Mouse (Mus musculus) liver, embryonic 13.5 days (tissue): Measurements from ENCODE around the gene Lamtor3. TPM values are rescaled to one million over a fixed set of nuclear protein-coding genes. Genes with fewer than 3 reads are reported as not detected.

Experiments
- ATAC-seq: fragments of 200-750 bp; cut with Nextera tagmentation; 2 replicates; pipeline ENCODE4 v1.8.0; 2017; ENCODE audit warnings: low read depth, mild to moderate bottlenecking, moderate number of reproducible peaks, moderate library complexity
- DNase-seq: peaks from one replicate; pipeline ENCODE4 v3.0.0; 2022
- H3K27ac ChIP-seq: fragments of 300-500 bp; sonication (generic); 2 replicates; pipeline ENCODE4 v1.5.1; 2015; ENCODE audit warnings: moderate library complexity, mild to moderate bottlenecking, inconsistent platforms
- H3K27me3 ChIP-seq: fragments of 300-500 bp; sonication (generic); 2 replicates; pipeline ENCODE4 v1.6.1; 2015; ENCODE audit warnings: mild to moderate bottlenecking, inconsistent platforms
- H3K36me3 ChIP-seq: fragments of 300-500 bp; sonication (generic); 2 replicates; pipeline ENCODE4 v1.6.1; 2015; ENCODE audit warnings: mild to moderate bottlenecking, inconsistent platforms
- H3K4me1 ChIP-seq: fragments of 300-500 bp; sonication (generic); replicated peaks from 2 replicates; pipeline ENCODE4 v1.6.1; 2015; ENCODE audit warnings: inconsistent platforms
- H3K4me2 ChIP-seq: fragments of 300-500 bp; sonication (generic); 2 replicates; pipeline ENCODE4 v1.6.1; 2015; ENCODE audit warnings: inconsistent platforms, mild to moderate bottlenecking, moderate library complexity
- H3K4me3 ChIP-seq: fragments of 300-500 bp; sonication (generic); replicated peaks from 2 replicates; pipeline ENCODE4 v1.5.1; 2015; ENCODE audit warnings: mild to moderate bottlenecking, inconsistent platforms
- H3K9ac ChIP-seq: fragments of 300-500 bp; sonication (generic); 2 replicates; pipeline ENCODE4 v1.6.1; 2015; ENCODE audit warnings: mild to moderate bottlenecking, inconsistent platforms
- H3K9me3 ChIP-seq: fragments of 300-500 bp; sonication (generic); replicated peaks from 2 replicates; pipeline ENCODE4 v1.6.1; 2016; ENCODE audit warnings: inconsistent platforms
- WGBS: fragments of 180-500 bp; shearing (Covaris S2); methylation state at CpG from one replicate; pipeline ENCODE4 v1.1.7; 2015; ENCODE audit not compliant: insufficient replicate concordance; 5-methylcytosine and 5-hydroxymethylcytosine counted together
- polyA plus RNA-seq: library from polyadenylated mRNA; unstranded; fragments of >200 nt; fragmentation: Nextera tagmentation; extraction: Ambion mirVana; gene quantifications from 2 replicates; pipeline ENCODE4 v1.2.1, GENCODE M21; 2015

The Lamtor3 gene
- 65.6 and 78.3 TPM in 2 replicates for polyA plus RNA-seq

DNA sequence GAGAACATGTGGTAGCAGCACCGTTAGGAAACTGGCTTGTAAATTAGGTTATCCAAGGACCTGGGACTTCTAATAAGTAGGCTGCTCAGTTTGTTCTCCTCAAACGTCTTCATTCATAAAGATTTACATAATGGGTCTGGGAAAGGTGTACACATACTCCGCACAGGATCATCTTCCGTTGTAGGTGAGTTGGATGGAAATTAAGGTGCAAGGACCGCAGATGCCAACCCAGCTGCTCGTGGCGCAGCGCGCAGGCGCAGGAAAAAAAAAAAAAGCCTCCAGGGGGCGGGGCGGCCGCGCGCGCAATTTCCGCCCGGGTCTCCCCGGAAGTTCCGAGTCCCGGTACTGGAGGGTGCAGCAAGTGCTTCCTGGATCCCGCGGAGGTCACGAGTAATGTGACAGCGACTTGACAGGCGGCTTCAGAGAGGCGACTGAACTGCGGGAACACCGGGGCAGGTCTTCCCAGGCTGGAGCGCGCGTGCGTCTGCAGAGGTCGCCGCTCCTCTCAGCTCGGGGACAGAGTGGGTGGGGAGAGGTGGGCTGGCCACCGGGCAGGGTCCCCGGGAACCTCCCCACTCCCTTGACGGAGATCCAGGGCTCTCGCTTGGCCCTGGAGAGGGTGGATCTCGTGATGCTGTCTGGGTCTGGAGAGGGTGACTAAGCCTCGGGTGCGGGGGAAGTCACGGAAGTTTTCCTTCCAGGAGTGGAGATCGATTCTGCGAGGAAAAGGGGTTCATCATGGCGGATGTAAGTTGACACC is at the start of gene Lamtor3:
Lamtor3 (plus strand) TSS at position 335 of the 760 bp plus-strand sequence.
- WGBS: under 1% methylated on average over 47 of the region's 47 CpGs
- ATAC-seq (peak; percentile 94), DNase-seq (peak; percentile 82)
- Histone ChIP-seq H3K4me1 (peaks cover 30% of the 10 kb centered on the region), H3K36me3 (peaks cover 17% of the 10 kb centered on the region), H3K9me3 (no peaks in the 10 kb centered on the region), H3K9ac (peak within 1 kb of the TSS; percentile 94), H3K4me3 (peak within 1 kb of the TSS; percentile 97), H3K4me2 (peak within 1 kb of the TSS; percentile 83), H3K27ac (peak within 1 kb of the TSS; percentile 94), H3K27me3 (no peaks in the 10 kb centered on the region)

DNA sequence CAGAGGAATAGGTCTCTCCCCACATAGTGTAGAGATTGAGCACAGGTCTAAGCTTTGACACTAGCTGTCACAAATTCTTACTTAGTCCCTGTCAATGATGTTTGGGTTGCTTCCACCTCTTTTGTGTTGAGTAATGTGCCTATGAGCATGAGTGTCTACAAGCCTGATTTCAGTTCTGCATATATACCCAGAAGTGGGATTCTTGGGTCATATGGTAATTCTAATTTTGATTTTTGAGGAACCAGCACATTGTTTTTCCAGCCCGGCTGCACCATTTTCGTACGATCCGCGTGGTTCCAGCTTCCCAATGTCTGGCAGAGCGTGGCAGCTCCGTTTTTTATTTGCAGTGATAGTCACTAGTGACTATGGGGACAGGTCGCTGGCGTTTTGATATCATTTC is 48.9 kb upstream of the Lamtor3 start:
- no peak for DNase-seq
- Histone ChIP-seq H3K27ac (no peak overlapping the region), H3K36me3 (peaks cover 13% of the 10 kb centered on the region), H3K27me3 (no peaks in the 10 kb centered on the region), H3K9me3 (no peaks in the 10 kb centered on the region), H3K4me2 (0 out of 2 replicates have a peak overlapping the region, but pooled peaks have one; percentile 30), H3K9ac (no peak overlapping the region), H3K4me3 (no peak overlapping the region), H3K4me1 (peaks cover 26% of the 10 kb centered on the region)
- ATAC-seq: no peak
- WGBS: 89% methylated on average over 9 of the region's 9 CpGs

DNA sequence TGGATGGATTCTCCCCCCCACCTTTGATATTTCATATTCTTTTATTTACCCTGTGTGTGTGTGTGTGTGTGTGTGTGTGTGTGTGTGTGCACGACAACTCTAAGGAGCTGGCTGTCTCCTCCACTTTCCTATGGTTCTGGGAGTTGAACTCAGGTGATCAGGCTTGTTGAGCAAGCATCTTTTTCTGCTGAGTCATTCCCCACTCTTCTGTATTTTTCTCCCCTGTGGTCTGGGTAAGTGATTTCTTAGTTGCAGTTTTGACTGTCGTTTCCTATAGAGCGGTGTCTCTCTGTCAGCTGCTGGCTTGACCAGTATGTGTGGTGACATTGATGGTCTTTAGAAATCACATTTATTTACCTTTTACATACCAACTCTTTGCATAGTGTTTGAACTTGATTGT is 39.0 kb upstream of the Lamtor3 start:
- 40% methylated on average over 3 of the region's 3 CpGs for WGBS

DNA sequence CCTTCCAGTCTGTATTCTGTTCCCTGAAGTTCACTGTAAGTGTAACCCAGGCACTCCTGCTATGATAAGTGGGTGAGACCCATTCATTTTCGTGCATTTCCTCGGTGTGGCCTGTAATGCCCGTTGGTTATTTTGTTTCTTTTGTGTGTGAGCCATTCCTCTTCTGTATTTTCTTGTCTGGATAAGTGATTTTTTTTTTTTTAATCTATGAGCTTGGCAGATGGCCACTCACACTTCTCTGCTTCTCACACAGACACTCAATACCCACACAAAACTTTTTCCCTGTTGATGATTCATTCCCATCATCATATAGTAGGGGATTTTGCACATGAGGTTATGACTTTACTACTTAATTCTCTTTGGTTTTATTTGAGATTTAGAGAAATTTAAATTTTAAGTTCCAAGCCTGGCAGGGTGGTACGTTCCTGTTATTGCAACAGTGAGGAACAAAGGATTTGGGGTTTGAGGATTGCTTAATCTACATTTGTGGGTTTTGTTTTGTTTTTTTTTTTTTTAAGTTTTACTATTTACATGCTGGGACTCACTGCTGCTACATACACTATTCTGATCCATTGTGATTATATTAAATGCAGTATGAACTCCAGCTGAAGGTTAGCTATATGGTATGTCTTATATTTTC is 38.1 kb upstream of the Lamtor3 start:
- ATAC-seq: no peak

More for the DNA sequence above, 39.0 kb upstream of the Lamtor3 start:
- DNase-seq: no peak
- H3K4me2 ChIP-seq: no peak overlapping the region
- H3K4me3 ChIP-seq: no peak overlapping the region
- H3K36me3 ChIP-seq: no peaks in the 10 kb centered on the region
- no peak for ATAC-seq
- no peaks in the 10 kb centered on the region for H3K9me3 ChIP-seq
- no peak overlapping the region for H3K27ac ChIP-seq
- H3K27me3 ChIP-seq: no peaks in the 10 kb centered on the region
- no peak overlapping the region for H3K9ac ChIP-seq
- peaks cover 14% of the 10 kb centered on the region for H3K4me1 ChIP-seq

DNA sequence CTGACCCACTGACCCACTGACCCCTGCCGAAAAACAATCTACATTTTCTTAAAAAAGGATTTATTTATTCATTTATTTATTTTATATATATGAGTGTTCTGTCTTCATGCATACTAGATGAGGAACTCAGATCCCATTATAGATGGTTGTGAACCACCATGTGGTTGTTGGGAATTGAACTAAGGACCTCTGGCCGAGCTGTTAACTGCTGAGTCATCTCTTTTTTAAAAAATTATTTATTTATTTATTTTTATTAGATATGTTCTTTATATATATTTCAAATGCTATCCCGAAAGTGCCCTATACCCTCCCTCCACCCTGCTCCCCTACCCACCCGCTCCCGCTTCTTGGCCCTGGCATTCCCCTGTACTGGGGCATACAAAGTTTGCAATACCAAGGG is 37.2 kb upstream of the Lamtor3 start:
- WGBS: 82% methylated on average over 5 of the region's 5 CpGs
- Histone ChIP-seq H3K4me1 (peaks cover 14% of the 10 kb centered on the region), H3K9me3 (no peaks in the 10 kb centered on the region), H3K36me3 (peaks cover 4% of the 10 kb centered on the region; the same call in 1 of the 2 replicates), H3K4me3 (no peak overlapping the region), H3K27me3 (no peaks in the 10 kb centered on the region), H3K9ac (no peak overlapping the region), H3K27ac (no peak overlapping the region), H3K4me2 (no peak overlapping the region)
- ATAC-seq (no peak), DNase-seq (no peak)

More for the DNA sequence above, 38.1 kb upstream of the Lamtor3 start:
- Histone ChIP-seq H3K4me1 (peaks cover 14% of the 10 kb centered on the region), H3K4me2 (no peak overlapping the region), H3K9me3 (no peaks in the 10 kb centered on the region), H3K27me3 (no peaks in the 10 kb centered on the region), H3K9ac (no peak overlapping the region), H3K36me3 (peaks cover 3% of the 10 kb centered on the region; the same call in 1 of the 2 replicates), H3K27ac (0 out of 2 replicates have a peak overlapping the region, but pooled peaks have one; percentile 2), H3K4me3 (no peak overlapping the region)
- 70% methylated on average over 4 of the region's 4 CpGs for WGBS
- no peak for DNase-seq

DNA sequence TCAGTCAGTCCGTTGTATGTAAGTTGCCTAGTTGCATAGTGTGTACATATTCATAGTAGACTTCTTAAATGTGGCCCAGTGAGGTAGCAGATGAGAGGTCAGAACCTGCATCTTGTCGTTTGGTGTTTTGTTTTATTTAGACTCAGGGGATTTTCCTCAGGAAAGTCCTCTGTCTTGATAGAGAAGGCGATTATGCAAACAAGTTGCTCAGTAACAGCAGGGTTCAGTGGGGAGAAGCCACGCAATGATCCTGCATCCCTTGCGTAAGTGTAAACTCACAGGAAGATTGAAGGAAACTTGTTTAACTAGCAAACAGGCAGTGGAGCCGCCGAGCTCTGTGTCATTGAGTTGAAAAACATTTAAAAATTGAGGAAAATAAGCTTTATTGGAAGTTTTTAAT is 30.3 kb upstream of the Lamtor3 start:
- Histone ChIP-seq H3K9ac (no peak overlapping the region), H3K36me3 (peaks cover 20% of the 10 kb centered on the region), H3K27ac (no peak overlapping the region), H3K4me1 (peaks cover 10% of the 10 kb centered on the region), H3K4me2 (no peak overlapping the region), H3K27me3 (no peaks in the 10 kb centered on the region), H3K9me3 (no peaks in the 10 kb centered on the region), H3K4me3 (no peak overlapping the region)
- ATAC-seq: no peak
- 73% methylated on average over 7 of the region's 7 CpGs for WGBS
- DNase-seq: no peak

DNA sequence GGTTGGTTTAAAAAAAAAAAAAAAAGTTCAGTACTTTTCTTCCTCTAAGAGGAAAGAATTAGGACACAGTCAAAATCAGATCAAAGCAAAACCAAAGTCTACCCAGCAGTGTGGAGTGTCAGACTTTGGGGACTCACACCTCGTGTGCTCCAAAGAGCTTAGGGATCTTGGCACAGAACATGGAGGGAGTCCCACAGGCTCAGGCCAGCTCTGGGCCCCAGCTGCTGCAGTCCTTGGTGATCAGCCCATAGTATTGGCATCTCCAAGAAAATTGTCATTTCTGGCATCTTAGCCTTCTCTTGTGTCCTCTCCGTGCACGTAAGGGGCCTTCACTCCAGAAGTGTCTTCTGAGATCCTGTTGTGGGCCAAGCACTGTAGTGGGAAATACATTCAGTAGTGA is 27.2 kb upstream of the Lamtor3 start:
- Histone ChIP-seq H3K27ac (no peak overlapping the region), H3K4me2 (no peak overlapping the region), H3K27me3 (no peaks in the 10 kb centered on the region), H3K4me3 (no peak overlapping the region), H3K9ac (no peak overlapping the region), H3K36me3 (peaks cover 33% of the 10 kb centered on the region), H3K4me1 (peaks cover 10% of the 10 kb centered on the region), H3K9me3 (no peaks in the 10 kb centered on the region)
- 69% methylated on average over 3 of the region's 3 CpGs for WGBS
- no peak for ATAC-seq
- no peak for DNase-seq

DNA sequence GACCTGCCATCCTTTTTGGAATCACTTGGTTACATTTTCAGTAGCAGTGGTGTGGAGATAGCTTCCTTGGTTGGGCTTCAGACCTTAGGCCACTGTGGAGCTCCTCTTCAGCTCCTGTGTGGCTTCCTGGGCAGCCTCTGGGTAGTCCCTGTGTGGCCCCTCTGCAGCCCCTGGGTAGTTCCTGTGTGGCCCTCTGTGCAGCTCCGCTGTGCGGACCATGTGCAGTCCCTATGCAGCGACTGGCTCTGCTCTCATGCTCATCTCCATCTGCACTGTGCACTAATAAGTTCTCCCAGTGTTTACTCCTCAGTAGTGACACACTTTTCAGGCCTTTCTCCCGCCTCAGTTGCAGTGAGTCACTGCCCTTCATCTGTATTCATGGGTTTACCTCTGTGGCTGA is 26.2 kb upstream of the Lamtor3 start:
- H3K4me1 ChIP-seq: peaks cover 10% of the 10 kb centered on the region
- H3K4me3 ChIP-seq: no peak overlapping the region
- H3K27me3 ChIP-seq: no peaks in the 10 kb centered on the region
- ATAC-seq: no peak
- DNase-seq: no peak
- no peaks in the 10 kb centered on the region for H3K9me3 ChIP-seq
- H3K9ac ChIP-seq: no peak overlapping the region
- 86% methylated on average over 4 of the region's 4 CpGs for WGBS
- peaks cover 33% of the 10 kb centered on the region for H3K36me3 ChIP-seq
- no peak overlapping the region for H3K4me2 ChIP-seq
- no peak overlapping the region for H3K27ac ChIP-seq

DNA sequence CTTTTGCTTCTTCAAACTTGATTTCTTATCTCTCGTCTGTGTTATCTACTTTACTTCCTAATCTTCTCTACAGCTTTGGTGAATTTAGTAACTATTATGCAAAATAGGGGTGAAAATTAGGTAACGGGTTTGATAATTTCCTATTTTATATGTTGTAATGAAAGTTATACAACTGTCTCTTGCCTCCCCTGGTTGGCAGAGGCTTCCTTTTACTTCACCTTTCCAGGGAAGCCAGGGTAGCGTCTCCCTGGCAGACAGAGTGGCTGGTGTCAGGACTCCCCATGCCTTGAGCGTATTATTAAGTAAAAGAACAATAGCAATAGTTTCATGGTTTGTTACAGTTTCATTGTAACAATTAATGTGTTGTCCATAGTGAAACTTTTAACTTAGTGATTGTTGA is 24.5 kb upstream of the Lamtor3 start:
- DNase-seq (no peak), ATAC-seq (no peak)
- Histone ChIP-seq H3K27ac (no peak overlapping the region), H3K27me3 (no peaks in the 10 kb centered on the region), H3K4me3 (no peak overlapping the region), H3K9ac (no peak overlapping the region), H3K9me3 (no peaks in the 10 kb centered on the region), H3K4me2 (no peak overlapping the region), H3K36me3 (peaks cover 31% of the 10 kb centered on the region), H3K4me1 (peaks cover 1% of the 10 kb centered on the region)
- WGBS: 79% methylated on average over 4 of the region's 4 CpGs

DNA sequence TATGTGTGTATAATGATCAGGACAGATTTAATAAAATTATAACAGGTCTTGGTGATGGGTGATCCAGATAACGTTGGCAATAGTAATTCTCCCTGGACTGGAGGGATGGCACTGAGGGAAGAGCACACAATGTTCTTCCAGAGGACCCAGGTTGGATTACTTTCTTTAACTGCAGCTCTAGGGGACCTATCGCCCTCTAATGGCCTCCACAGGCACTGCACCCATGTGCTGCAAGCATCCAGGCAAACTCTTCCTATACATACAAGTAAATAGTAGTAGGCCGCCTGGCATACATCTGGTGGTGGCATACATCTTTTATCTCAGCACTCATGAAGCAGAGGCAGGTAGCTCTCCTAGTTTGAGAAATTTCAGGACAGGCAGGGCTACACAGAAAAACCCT is 23.1 kb upstream of the Lamtor3 start:
- Histone ChIP-seq H3K4me1 (no peaks in the 10 kb centered on the region), H3K4me3 (no peak overlapping the region), H3K9ac (no peak overlapping the region), H3K27me3 (no peaks in the 10 kb centered on the region), H3K9me3 (no peaks in the 10 kb centered on the region), H3K36me3 (peaks cover 17% of the 10 kb centered on the region), H3K27ac (no peak overlapping the region), H3K4me2 (no peak overlapping the region)
- ATAC-seq: no peak
- WGBS: 64% methylated on average over 3 of the region's 3 CpGs
- DNase-seq: peak; percentile 36

DNA sequence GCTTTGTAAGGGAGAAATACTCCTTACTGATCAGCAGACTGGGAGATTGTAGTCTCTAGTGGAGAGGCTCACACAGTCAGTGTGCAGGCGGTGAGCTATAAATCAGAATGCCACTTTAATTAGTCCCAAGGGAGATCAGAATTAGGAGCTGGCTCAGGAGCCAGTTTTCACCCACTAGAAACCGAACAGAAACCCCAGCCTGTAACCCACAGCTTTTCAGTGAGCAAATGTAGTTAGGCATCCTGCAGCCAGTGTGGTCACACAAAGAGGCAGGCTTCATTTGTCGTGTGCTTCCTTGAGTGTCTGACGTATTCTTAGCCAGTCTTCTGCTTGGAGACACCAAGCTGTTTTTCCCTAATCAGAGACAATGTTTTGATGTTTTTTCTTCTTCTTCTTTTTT is 21.9 kb upstream of the Lamtor3 start:
- no peaks in the 10 kb centered on the region for H3K27me3 ChIP-seq
- DNase-seq (no peak), ATAC-seq (no peak)
- H3K4me3 ChIP-seq: no peak overlapping the region
- no peak overlapping the region for H3K27ac ChIP-seq
- H3K36me3 ChIP-seq: peaks cover 17% of the 10 kb centered on the region
- H3K4me2 ChIP-seq: no peak overlapping the region
- H3K9me3 ChIP-seq: no peaks in the 10 kb centered on the region
- no peaks in the 10 kb centered on the region for H3K4me1 ChIP-seq
- no peak overlapping the region for H3K9ac ChIP-seq
- WGBS: 74% methylated on average over 4 of the region's 4 CpGs
